Mouse (Mus musculus) liver, embryonic 11.5 days (tissue): Measurements from ENCODE around the gene Btbd9. TPM values are rescaled to one million over a fixed set of nuclear protein-coding genes. Genes with fewer than 3 reads are reported as not detected.

Experiments
- ATAC-seq: fragments of 200-750 bp; cut with Nextera tagmentation; replicated peaks from 2 replicates; pipeline ENCODE4 v1.8.0; 2017; ENCODE audit warnings: moderate number of reproducible peaks, mild to moderate bottlenecking, moderate TSS enrichment, moderate library complexity; ENCODE audit not compliant: low FRiP score
- DNase-seq: peaks from one replicate; pipeline ENCODE4 v3.0.0-alpha.2; 2017; ENCODE audit warnings: low spot score
- H3K27ac ChIP-seq: fragments of 300-500 bp; sonication (generic); 2 replicates; pipeline ENCODE4 v1.5.1; 2014; ENCODE audit warnings: mild to moderate bottlenecking, low read depth, low read length, control low read depth
- H3K27me3 ChIP-seq: fragments of 300-500 bp; sonication (generic); replicated peaks from 2 replicates; pipeline ENCODE4 v1.6.1; 2014; ENCODE audit warnings: low read length, mixed read lengths; ENCODE audit not compliant: control insufficient read depth, insufficient read depth
- H3K36me3 ChIP-seq: fragments of 300-500 bp; sonication (generic); 2 replicates; pipeline ENCODE4 v1.6.1; 2014; ENCODE audit warnings: mild to moderate bottlenecking, low read length, moderate library complexity, mixed read lengths; ENCODE audit not compliant: control insufficient read depth, insufficient read depth
- H3K4me1 ChIP-seq: fragments of 300-500 bp; sonication (generic); replicated peaks from 2 replicates; pipeline ENCODE4 v1.6.1; 2014; ENCODE audit warnings: low read length, mixed read lengths; ENCODE audit not compliant: control insufficient read depth, insufficient read depth
- H3K4me2 ChIP-seq: fragments of 300-500 bp; sonication (generic); 2 replicates; pipeline ENCODE4 v1.6.1; 2014; ENCODE audit warnings: mild to moderate bottlenecking, control low read depth, moderate library complexity
- H3K4me3 ChIP-seq: fragments of 300-500 bp; sonication (generic); 2 replicates; pipeline ENCODE4 v1.5.1; 2014; ENCODE audit warnings: low read depth, low read length, control low read depth
- H3K9ac ChIP-seq: fragments of 300-500 bp; sonication (generic); 2 replicates; pipeline ENCODE4 v1.6.1; 2014; ENCODE audit warnings: low read depth, low read length, control low read depth
- H3K9me3 ChIP-seq: fragments of 300-500 bp; sonication (generic); 2 replicates; pipeline ENCODE4 v1.6.1; 2016; ENCODE audit warnings: low read length, inconsistent platforms, mixed read lengths; ENCODE audit not compliant: control insufficient read depth
- WGBS: fragments of 180-500 bp; shearing (Covaris S2); extraction: QIAGEN DNeasy Blood & Tissue Kit; methylation state at CpG from one replicate; pipeline ENCODE4 v1.1.7; 2014; 5-methylcytosine and 5-hydroxymethylcytosine counted together
- polyA plus RNA-seq: library from polyadenylated mRNA; unstranded; fragments of >200 nt; fragmentation: Nextera tagmentation; extraction: Ambion mirVana; gene quantifications from 2 replicates; pipeline ENCODE4 v1.2.1, GENCODE M21; 2014

Gene Btbd9
- polyA plus RNA-seq, 1 experiment from 2014 or later: 33.4 TPM

DNA sequence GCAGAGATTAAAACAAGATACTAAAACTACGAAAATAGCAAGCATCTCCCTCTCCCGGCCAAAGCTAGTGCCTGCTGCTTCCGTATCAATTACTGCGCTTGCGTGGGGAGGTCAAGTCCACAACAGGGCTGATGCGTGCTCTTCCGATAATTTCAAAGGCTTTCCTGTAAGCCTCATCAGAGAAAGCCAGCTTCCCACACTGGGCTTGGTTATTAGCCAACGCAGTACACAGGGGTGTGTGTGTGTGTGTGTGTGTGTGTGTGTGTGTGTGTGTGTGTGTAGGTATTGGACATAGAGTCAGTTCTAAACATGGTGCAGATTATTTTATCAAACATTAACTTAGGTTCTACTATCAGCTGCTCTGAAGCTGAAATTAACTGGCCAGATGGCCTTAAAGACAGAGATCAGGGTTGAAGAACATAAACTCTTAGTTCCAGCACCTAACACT lies 30.4 kb upstream of the Btbd9 start:
- H3K9ac ChIP-seq: no peak overlapping the region
- peaks cover 27% of the 10 kb centered on the region for H3K4me1 ChIP-seq
- H3K9me3 ChIP-seq: no peaks in the 10 kb centered on the region
- no peak overlapping the region for H3K4me2 ChIP-seq
- DNase-seq (no peak), ATAC-seq (no peak)
- H3K27me3 ChIP-seq: no peaks in the 10 kb centered on the region
- H3K36me3 ChIP-seq: peaks cover 13% of the 10 kb centered on the region
- H3K4me3 ChIP-seq: no peak overlapping the region
- H3K27ac ChIP-seq: no peak overlapping the region
- 91% methylated on average over 8 of the region's 8 CpGs for WGBS

DNA sequence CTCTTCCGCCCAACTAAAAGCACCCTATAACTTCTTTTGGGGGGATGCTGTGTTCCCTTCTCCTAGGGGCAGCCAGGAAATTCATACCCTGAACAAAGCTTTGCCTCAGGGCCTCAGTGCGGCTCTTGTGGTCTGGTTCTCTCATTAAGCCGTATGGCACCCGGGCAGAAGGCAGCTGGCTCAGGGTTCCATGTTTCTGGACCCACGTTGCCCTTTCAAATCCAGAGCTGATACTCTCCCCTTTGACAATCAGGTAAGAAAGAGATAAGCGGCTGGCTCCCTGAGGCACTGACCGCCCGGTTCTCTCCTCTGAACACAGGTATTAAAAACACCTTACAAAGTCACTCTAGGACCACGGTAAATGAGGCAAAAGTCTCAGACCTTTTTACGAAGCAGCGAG lies 29.9 kb upstream of the Btbd9 start:
- H3K36me3 ChIP-seq: peaks cover 14% of the 10 kb centered on the region
- no peaks in the 10 kb centered on the region for H3K9me3 ChIP-seq
- DNase-seq (no peak), ATAC-seq (no peak)
- no peak overlapping the region for H3K9ac ChIP-seq
- no peak overlapping the region for H3K4me3 ChIP-seq
- H3K4me1 ChIP-seq: peaks cover 25% of the 10 kb centered on the region
- no peak overlapping the region for H3K4me2 ChIP-seq
- no peak overlapping the region for H3K27ac ChIP-seq
- no peaks in the 10 kb centered on the region for H3K27me3 ChIP-seq
- WGBS: 90% methylated on average over 11 of the region's 11 CpGs

DNA sequence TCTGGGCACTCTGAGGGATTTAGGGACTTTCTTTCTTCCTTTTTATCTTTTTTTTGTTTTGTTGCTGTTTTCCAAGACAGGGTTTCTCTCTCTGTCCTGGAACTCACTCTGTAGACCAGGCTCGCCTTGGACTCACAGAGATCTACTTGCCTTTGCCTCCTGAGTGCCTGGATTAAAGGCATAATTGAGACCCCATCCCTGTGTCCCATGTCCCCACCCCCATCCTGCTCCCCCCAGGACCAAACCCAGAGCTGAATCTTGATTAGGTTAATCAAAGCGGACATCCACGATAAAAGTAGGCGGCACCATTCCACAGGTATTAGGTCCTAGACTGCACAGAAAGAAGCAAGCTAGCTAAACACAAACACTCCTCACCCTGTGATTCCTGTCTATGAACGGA lies 28.7 kb upstream of the Btbd9 start:
- no peak for ATAC-seq
- H3K27me3 ChIP-seq: no peaks in the 10 kb centered on the region
- H3K9me3 ChIP-seq: no peaks in the 10 kb centered on the region
- WGBS: 92% methylated on average over 5 of the region's 5 CpGs
- peaks cover 20% of the 10 kb centered on the region for H3K4me1 ChIP-seq
- no peak overlapping the region for H3K4me3 ChIP-seq
- H3K36me3 ChIP-seq: peaks cover 20% of the 10 kb centered on the region
- DNase-seq: no peak
- H3K27ac ChIP-seq: no peak overlapping the region
- H3K4me2 ChIP-seq: no peak overlapping the region
- no peak overlapping the region for H3K9ac ChIP-seq

DNA sequence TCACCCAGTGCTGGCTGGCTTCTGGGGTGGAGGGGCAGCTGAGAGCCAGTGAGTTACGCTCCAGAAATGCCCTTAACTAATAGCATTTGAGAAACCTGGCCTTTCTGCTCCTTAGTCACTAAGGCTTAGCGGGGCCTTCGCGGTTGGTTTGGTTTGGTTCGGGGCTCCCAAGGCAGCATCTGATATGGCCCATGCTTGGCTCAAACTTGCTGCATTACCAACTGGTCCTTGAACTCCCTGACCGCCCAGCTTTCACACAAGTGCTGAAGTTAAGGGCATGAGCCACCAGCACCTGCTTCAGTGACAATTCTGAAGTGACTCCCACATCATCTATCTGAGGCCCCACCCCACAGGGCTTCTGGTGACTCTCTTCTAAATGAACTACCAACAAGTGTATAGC lies 28.0 kb upstream of the Btbd9 start:
- DNase-seq: no peak
- Histone ChIP-seq H3K4me3 (no peak overlapping the region), H3K27me3 (no peaks in the 10 kb centered on the region), H3K4me2 (no peak overlapping the region), H3K9me3 (no peaks in the 10 kb centered on the region), H3K9ac (no peak overlapping the region), H3K27ac (no peak overlapping the region), H3K36me3 (peaks cover 22% of the 10 kb centered on the region), H3K4me1 (peaks cover 14% of the 10 kb centered on the region; the same call in 1 of the 2 replicates)
- ATAC-seq: no peak
- 92% methylated on average over 6 of the region's 6 CpGs for WGBS

DNA sequence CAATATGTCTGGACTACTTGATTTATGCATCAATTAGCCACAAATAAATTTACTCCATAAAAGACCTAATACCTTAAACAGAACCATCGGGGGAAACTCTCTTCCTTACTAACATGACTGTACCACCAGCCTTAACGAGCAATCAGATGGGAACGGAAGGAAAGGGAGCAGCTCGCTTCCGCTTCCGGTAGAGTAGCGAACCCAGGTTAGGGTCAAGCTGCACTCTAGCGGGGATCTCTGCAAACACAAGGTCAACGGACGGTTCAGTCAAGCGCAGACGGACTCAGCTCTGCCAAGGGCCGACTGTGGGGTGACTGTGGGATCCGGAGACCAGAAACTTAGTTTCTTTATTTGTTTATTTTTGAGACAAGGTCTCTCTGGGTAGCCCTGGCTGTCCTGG lies 25.9 kb upstream of the Btbd9 start:
- no peak for DNase-seq
- WGBS: 92% methylated on average over 14 of the region's 14 CpGs

DNA sequence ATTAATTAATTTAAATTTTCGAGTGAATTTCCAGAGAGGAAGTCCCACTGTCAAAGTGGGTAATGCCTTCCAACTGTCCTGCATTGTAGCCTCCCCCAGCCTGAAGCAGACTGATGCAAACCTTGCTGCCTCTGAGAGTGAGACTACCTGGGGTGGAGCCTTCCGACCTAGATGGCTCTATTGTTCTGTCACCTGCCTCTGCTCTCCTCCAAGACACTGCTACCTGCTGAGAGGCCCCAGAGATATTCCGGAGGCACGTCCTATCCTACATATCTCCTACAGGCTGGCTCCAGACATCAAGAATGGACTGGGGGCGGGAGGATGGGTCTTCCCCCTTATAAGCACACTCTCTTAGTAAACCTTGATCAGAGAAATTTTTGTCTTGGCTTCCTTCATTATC lies 22.0 kb upstream of the Btbd9 start:
- H3K4me1 ChIP-seq: no peaks in the 10 kb centered on the region
- no peaks in the 10 kb centered on the region for H3K9me3 ChIP-seq
- H3K9ac ChIP-seq: no peak overlapping the region
- no peak overlapping the region for H3K4me3 ChIP-seq
- 85% methylated on average over 5 of the region's 5 CpGs for WGBS
- H3K27ac ChIP-seq: no peak overlapping the region
- H3K4me2 ChIP-seq: no peak overlapping the region
- ATAC-seq (no peak), DNase-seq (no peak)
- no peaks in the 10 kb centered on the region for H3K27me3 ChIP-seq
- peaks cover 54% of the 10 kb centered on the region for H3K36me3 ChIP-seq

More for the DNA sequence above, 25.9 kb upstream of the Btbd9 start:
- H3K4me3 ChIP-seq: no peak overlapping the region
- no peak overlapping the region for H3K9ac ChIP-seq
- peaks cover 36% of the 10 kb centered on the region for H3K36me3 ChIP-seq
- no peak overlapping the region for H3K4me2 ChIP-seq
- H3K27me3 ChIP-seq: no peaks in the 10 kb centered on the region
- ATAC-seq: no peak
- H3K4me1 ChIP-seq: no peaks in the 10 kb centered on the region
- no peak overlapping the region for H3K27ac ChIP-seq
- H3K9me3 ChIP-seq: no peaks in the 10 kb centered on the region

DNA sequence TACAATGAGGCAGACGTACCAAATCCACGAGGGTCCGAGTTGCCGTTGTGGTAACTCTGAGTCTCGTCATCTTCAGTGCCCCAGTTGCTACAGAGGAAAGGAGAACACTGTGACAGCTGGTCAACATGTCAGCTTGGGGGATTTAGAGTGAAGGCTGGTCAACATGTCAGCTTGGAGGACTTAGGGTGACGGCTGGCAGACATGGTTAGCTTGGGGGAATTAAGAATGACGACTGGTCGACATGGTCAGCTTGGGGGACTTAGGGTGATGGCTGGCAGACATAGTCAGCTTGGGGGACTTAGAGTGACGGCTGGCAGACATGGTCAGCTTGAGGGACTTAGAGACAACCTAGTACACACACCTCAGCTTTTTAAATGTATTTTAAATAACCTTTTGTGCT lies 21.5 kb upstream of the Btbd9 start:
- Histone ChIP-seq H3K9ac (no peak overlapping the region), H3K36me3 (peaks cover 50% of the 10 kb centered on the region), H3K4me1 (no peaks in the 10 kb centered on the region), H3K9me3 (no peaks in the 10 kb centered on the region), H3K4me2 (no peak overlapping the region), H3K4me3 (no peak overlapping the region), H3K27me3 (no peaks in the 10 kb centered on the region), H3K27ac (no peak overlapping the region)
- no peak for DNase-seq
- WGBS: 94% methylated on average over 9 of the region's 9 CpGs
- no peak for ATAC-seq

DNA sequence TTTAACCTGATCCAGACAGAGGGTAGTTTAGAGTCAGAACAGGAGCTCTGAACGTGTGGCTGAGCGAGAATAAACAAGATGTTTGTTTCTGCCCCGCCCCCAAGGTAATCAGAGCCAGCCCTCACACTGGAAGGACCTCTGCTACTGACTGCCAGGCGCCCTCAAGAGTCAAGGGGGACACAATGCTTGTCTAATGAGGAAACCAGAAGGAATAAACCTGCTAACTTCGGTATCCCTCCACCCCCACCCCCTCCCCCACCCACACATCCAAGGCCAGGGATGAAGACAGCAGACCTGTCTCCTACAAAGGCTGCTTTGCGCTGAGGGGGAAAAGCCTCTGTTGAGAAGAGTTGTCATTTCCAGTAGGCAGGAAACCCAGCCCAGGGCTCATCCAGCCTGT lies 18.6 kb upstream of the Btbd9 start:
- peaks cover 40% of the 10 kb centered on the region for H3K36me3 ChIP-seq
- H3K4me2 ChIP-seq: no peak overlapping the region
- 71% methylated on average over 6 of the region's 6 CpGs for WGBS
- H3K4me3 ChIP-seq: no peak overlapping the region
- H3K27me3 ChIP-seq: no peaks in the 10 kb centered on the region
- H3K9me3 ChIP-seq: no peaks in the 10 kb centered on the region
- no peaks in the 10 kb centered on the region for H3K4me1 ChIP-seq
- ATAC-seq: no peak
- no peak overlapping the region for H3K27ac ChIP-seq
- DNase-seq: no peak
- no peak overlapping the region for H3K9ac ChIP-seq

DNA sequence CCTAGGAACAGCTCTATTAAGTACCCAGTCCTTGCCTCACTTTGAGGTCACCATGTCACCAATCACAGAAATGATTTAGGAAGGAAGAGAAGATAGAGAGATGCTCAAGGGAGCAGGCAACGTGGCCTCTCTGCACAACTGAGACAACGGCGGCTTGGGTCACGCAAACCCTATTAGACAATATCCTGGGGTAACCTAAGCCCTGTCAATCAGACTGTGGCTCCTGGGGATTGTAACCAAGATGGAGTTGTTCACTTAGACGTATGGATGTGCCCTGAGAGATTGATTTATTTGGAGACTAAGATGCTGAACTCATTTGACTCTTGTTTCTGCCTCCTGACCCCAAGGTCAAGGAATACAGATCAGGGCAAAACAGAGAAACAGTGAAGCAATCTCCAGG lies 18.1 kb upstream of the Btbd9 start:
- H3K9ac ChIP-seq: no peak overlapping the region
- no peaks in the 10 kb centered on the region for H3K27me3 ChIP-seq
- no peak overlapping the region for H3K27ac ChIP-seq
- no peaks in the 10 kb centered on the region for H3K9me3 ChIP-seq
- WGBS: 69% methylated on average over 5 of the region's 5 CpGs
- DNase-seq: no peak
- H3K36me3 ChIP-seq: peaks cover 38% of the 10 kb centered on the region
- no peak overlapping the region for H3K4me2 ChIP-seq
- no peak for ATAC-seq
- no peak overlapping the region for H3K4me3 ChIP-seq
- no peaks in the 10 kb centered on the region for H3K4me1 ChIP-seq
